Mouse (Mus musculus): ENCODE data around the gene Gpd2.

The Gpd2 gene

DNA sequence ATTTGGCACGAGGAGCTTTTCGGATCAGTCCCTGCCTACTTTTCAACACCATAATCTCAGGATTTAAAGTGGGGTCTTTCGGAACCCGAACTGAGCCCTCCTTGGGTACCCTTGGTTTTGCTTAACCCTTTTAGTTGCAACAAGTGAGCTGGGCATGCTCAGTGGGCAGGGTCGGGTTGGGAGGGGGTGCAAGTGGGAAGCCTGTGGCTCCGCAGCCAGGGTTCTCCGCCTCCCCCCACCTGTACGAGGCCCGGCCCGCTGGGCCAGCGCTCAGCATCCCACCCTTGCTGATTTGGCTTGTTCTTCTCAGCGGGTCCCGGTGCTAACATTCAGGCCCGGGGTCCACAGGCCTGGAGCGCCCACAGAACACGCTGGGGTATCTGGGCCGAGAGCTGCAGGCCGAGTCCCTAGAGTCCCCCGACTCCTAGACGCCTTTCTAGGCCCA, at the start of gene Gpd2:
Gene Gpd2 (plus strand): TSS at position 161 of the 445 bp plus-strand sequence.
- DNase-seq (ENCODE audit: low spot score in 2 of 2): no peak

- no peak for DNase-seq (ENCODE audit: low spot score in 2 of 2)
Measured at GRCm38 (mm10) chr2:57188237-57188636, 49.2 kb upstream of the Gpd2 start.

- no peak for DNase-seq (ENCODE audit: low spot score in 2 of 2)
Measured at GRCm38 (mm10) chr2:57190884-57191283, 46.6 kb upstream of the Gpd2 start.

DNA sequence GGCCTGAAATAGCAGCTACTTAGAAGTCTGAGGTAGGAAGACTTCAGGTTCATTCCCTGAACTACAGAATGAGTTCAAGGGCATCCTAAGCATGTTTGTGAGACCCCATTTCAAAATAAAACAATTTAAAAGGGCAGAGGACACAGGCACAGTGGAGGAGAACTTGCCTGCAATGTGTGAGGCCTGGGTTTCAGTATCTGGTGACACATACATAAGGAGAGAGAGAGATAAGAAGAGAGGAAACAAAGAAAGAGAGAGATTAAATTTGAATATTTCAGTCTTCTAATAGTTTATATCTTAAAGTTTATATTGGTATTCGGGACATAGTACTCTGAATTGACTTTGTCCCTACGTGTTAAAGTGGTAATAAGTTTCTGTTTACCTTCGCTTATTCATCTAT, 38.4 kb upstream of the Gpd2 start:
- DNase-seq (ENCODE audit: low spot score in 2 of 2): no peak

DNA sequence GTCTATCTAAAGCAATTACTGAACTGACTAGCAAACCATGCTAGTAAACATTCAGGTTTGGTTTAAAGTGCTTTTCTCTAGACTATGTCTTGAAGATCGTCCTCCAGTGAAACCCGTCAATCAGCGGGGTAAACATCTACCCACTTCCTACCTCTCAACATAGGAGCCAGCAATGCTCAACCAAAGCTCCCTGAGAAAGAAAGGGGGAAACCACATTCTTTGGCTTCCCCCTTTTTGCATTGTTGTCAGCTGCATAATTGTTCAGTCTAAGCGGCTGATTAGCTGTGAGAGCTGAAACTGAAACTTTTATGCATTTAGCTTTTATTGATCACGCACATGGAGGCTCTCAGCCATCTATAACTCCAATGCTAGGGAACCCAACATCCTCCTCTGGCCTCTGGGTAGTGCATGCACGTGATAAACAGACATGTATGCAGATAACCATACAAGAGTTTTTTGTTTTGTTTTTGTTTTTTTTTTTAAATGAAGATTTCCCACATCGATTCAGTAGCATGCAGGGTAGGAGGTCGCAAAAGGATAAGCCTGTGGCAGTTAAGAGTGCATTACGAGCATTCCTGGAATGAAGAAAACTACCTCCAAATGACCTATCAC, 28.9 kb upstream of the Gpd2 start:
- DNase-seq (ENCODE audit: low spot score in 2 of 2): no peak

GRCm38 (mm10) chr2:57211049-57212001, 26.1 kb upstream of the Gpd2 start:
- DNase-seq (ENCODE audit: low spot score in 2 of 2): no peak

- no peak for DNase-seq (ENCODE audit: low spot score in 2 of 2)
Measured at GRCm38 (mm10) chr2:57213364-57213763, 24.1 kb upstream of the Gpd2 start.

DNA sequence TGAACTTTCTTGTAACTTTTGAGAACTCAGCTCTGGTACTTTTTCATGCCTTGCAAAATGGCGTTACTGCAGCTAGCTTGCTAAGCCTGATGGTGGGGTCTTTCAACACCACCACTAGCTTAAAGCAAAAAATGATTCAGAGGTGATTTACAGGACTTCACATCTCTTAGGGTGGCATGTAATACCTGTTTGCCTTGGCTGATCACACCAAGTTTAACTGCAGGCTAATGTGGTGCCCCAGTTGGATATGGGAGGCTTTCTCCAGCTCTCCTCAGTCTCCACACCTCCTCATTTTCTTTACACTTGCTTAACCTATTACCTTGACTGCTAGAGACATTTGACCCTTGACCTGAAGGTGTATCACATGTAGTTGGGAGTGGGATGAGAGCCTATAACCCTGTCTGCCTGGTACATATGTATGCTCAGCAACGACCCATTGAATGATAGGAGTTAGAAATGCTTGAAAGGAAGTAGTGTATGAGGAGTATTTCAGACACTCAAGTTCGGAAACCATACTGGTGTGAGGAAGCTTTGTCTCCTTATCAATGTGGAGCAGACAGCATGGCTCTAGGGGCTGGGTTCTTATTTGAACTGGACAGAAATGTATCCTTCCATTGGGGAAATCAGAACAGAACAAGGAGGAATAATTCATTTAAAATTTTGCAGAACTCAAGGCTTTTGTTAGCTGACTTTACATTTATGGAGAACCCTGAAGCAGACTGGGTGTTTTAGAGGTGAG, 14.0 kb upstream of the Gpd2 start:
- DNase-seq (ENCODE audit: low spot score in 2 of 2): no peak

GRCm38 (mm10) chr2:57225236-57225635, 12.2 kb upstream of the Gpd2 start:
- DNase-seq (ENCODE audit: low spot score in 2 of 2): no peak

- no peak for DNase-seq (ENCODE audit: low spot score in 2 of 2)
Measured at GRCm38 (mm10) chr2:57227425-57227824, 10.0 kb upstream of the Gpd2 start.

- no peak for DNase-seq (ENCODE audit: low spot score in 2 of 2)
Measured at GRCm38 (mm10) chr2:57229647-57230240, 7.7 kb upstream of the Gpd2 start.

- DNase-seq (ENCODE audit: low spot score in 2 of 2): no peak
Measured at GRCm38 (mm10) chr2:57231432-57231831, 6.0 kb upstream of the Gpd2 start.

GRCm38 (mm10) chr2:57232328-57232727, 5.1 kb upstream of the Gpd2 start:
- no peak for DNase-seq (ENCODE audit: low spot score in 2 of 2)

- DNase-seq (ENCODE audit: low spot score in 2 of 2): no peak
Measured at GRCm38 (mm10) chr2:57236246-57236645, 1.2 kb upstream of the Gpd2 start.

DNA sequence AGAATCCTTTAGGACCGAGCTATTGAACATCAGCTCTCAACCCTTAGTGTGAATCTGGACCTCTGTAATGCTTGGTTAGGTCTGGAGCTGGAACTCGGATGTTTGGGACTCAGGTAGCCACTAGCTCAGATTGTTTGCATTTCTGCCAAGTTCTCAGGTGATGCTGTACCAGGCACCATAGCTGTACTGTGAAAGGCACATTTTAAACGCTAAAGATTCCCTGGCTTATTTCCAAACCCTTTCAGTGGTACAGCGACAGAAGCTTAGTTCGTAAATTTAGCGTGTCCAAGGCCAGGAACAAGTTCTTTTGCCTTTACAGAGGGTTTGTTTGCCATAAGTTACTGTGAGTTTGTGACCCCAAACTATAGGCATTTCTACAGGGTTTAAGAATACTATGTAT, 409 bp upstream of the Gpd2 start:
- DNase-seq (ENCODE audit: low spot score in 2 of 2): no peak

GRCm38 (mm10) chr2:57237920-57238613, 632 bp downstream of the Gpd2 start:
- peak; percentile 87 to 91 for DNase-seq (ENCODE audit: low spot score in 2 of 2)

DNA sequence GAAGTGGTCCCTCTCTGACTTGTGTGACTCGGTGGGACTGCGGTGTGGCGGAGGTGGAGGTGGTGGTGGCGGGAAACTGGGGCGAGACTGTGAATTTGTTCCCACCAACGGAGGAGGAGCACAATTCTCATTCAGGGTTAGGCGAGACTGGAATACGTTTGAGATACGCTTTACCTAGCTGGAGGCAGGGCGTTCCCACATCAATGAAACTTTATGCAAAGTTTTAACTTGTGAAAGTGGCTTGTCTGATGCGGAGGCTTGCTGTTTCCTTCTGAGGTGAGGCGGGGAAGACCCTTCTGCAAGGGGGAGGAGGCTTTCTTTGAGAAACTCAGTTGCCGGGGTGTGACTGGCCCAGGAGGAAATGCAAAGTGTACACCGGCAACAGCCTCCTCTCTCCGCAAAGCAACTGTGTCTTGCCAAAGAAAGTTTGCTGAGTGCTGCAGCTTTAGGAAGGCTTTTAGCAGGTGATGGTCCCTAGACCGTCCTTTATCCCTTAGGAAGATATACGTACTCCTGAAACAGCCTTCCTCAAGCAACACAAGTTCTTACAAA, 1.3 kb downstream of the Gpd2 start:
- peak in 1 of 2 experiments; percentile 16 for DNase-seq (ENCODE audit: low spot score in 2 of 2)

DNA sequence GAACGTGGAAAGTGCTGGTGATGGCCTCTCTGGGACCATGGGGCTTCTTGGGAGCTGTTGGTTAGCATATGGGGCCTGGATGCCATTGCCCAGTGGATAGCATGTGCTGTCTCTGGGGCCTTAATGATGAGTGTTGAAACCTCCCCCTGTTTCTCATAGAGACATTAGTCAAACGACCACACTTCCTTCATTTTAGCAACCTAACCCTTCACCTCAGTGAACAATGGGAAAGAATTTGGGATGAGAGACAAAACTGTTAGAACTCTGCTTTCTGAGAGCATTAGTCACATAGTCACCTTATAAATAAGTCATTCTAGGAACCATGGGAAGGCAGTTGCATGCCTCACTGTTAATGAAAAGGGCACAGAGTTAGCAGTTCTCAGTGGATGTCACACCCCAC, 1.9 kb downstream of the Gpd2 start:
- no peak for DNase-seq (ENCODE audit: low spot score in 2 of 2)

DNA sequence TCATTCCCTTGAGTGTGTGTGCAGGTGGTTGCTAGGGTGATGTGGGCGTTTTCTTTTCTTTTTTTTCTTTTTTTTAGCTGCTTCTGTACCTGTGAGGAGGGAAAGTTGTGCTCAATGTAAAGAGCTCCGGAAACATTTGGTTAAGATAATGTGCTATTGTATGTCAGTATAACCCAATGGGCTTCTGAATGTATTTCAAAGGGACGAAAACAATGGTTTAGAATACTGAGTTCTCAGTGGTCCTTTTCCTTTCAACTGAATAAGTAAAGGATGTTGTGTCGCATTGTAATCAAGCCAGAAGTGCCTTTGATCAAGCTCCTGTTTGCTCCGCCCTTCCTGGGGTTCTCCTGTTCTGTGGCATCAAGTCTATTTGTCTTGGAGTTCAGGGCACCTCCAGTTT, 6.6 kb downstream of the Gpd2 start:
- DNase-seq (ENCODE audit: low spot score in 2 of 2): no peak

DNA sequence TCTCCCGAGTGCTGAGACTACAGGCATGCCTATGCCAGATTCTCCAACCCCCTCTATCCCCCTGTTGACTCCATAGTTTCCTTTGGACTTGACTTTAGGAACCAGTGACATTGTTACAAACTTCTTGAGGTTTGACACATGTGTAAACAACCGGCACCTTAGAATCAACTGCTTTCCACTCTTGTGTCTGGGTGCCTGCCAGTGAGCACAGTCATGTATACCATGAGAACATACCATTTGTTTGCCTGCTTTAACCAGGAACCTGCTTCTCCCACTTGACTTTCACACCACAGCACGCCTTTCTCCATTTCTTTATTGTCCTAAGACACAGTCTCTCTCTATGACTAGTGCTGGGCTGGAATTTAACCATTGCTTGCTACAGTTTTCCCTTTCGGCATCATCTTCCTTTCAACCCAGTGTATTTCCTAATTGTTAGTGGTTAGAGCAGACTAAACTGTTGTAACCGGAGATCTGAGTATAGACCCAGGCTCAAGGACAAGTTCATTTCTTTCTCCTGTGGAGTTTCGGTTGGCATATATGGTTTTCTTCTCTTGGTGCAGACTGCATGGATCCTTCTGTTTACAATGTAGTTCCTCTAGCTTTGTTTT, 8.4 kb downstream of the Gpd2 start:
- no peak for DNase-seq (ENCODE audit: low spot score in 2 of 2)

GRCm38 (mm10) chr2:57250113-57250512, 12.7 kb downstream of the Gpd2 start:
- DNase-seq (ENCODE audit: low spot score in 2 of 2): no peak

Data from urinary bladder, postnatal 36 days (tissue).